Mouse (Mus musculus) spleen, adult 2 months (tissue): ENCODE measurements around the gene Abcb10.

Experiments used
- CTCF ChIP-seq: fragments of 200-500 bp; IDR thresholded peaks from 2 replicates; pipeline ENCODE4 v1.5.1; 2011; ENCODE audit warnings: mild to moderate bottlenecking, inconsistent platforms; ENCODE audit not compliant: insufficient read depth, insufficient read length, insufficient replicate concordance; ENCODE audit errors: extremely low read depth
- POLR2A ChIP-seq: fragments of 200-500 bp; IDR thresholded peaks from 2 replicates; pipeline ENCODE4 v1.6.1; 2011; ENCODE audit warnings: low read depth, low read length, inconsistent platforms

DNA sequence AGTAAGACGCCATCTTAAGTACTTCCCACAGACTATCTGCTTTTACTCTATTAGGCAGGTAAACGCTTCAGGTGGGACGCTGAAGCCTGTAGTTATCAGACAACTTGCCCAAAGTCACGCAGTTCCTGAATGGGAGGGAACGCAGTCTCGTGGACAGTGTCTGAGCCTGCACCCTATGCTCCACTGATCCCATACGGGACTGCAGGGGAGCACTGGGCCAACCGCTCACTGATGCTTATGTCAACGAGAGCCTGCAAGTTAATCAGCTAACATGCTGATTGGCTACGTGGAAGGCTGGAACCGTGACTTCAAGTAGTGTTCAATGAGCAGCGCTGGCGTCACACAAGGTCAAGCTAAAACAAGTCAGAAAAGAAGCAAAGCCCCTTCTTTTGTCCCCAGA lies 36.9 kb upstream of the Abcb10 start:
- TF ChIP-seq POLR2A (no peak), CTCF (no peak)
